Mouse (Mus musculus): ENCODE measurements at regions not wholly inside any gene's neighbourhood (a gene's known extent, or its start where the extent isn't known, plus 50 kb on each side); places are given as distances from the start of the nearest gene placed in this dataset.

- H3K4me3 ChIP-seq (replicated peaks; ENCODE audit: low read depth, low read length): no peak overlapping the region
Observed at GRCm38 (mm10) chr6:116767738-116768522, 51.2 kb upstream of the Tmem72 start.

DNA sequence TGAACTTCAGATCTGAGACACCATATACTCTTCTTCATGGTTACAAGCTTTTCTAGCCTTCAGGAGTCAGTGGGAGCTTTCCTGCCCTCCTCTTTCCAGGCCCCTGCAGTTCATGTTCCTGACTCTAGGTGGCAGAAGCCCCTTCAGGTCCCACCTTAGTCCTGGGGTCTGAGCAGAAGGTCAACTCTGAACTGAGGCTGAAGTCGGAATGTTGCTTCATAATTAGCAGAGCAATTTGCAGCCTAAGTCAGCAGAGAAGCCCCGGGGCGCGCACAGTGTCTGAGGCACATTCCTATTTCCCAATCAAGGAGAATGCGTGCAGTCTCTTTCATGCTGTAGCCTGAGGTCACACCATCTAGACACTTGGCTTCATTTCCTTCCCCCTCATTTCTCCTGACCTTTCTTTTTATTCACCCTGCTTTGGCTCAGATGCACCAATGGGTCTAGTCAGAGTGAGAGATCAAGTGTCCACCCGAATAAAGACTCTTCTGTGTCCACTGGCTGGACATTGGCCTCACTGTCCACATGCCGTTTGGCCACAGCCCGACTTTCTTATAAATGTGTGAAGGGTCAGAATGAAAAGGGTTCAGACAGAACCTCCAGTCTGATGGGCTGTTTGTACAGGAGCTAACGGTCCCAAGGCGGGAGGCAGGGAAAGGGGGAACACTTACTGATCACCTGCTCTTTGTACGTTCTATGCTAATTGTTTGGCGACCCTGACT, 58.4 kb upstream of the Tmem72 start:
- Histone ChIP-seq H3K27ac (no peak overlapping the region), H3K9me3 (replicated peaks; ENCODE audit: low read length) (no peaks in the 10 kb centered on the region), H3K36me3 (ENCODE audit: insufficient read depth, low read length) (no peaks in the 10 kb centered on the region), H3K4me2 (ENCODE audit: low read length) (no peak overlapping the region), H3K9ac (ENCODE audit: low read depth, low read length) (no peak overlapping the region), H3K27me3 (ENCODE audit: insufficient read depth, low read length) (no peaks in the 10 kb centered on the region), H3K4me1 (replicated peaks; ENCODE audit: insufficient read depth, low read length) (no peaks in the 10 kb centered on the region), H3K4me3 (replicated peaks; ENCODE audit: low read depth, low read length) (no peak overlapping the region)
- DNase-seq (ENCODE audit: low spot score) (peak; percentile 50), ATAC-seq (replicated peaks; ENCODE audit: low FRiP score, low read depth) (no peak)
- TF ChIP-seq CTCF (IDR thresholded peaks at IDR 0.05; ENCODE audit: low read depth): peak; percentile 79
- WGBS: 75% methylated on average over 12 of the region's 12 CpGs

More at GRCm38 (mm10) chr6:116767738-116768522, 51.2 kb upstream of the Tmem72 start:
- H3K4me1 ChIP-seq (replicated peaks; ENCODE audit: insufficient read depth, low read length): no peaks in the 10 kb centered on the region
- peak; percentile 93 for DNase-seq (ENCODE audit: low spot score)
- H3K9me3 ChIP-seq (replicated peaks; ENCODE audit: low read length): no peaks in the 10 kb centered on the region
- peak; percentile 98 for TF ChIP-seq CTCF (IDR thresholded peaks at IDR 0.05; ENCODE audit: low read depth)
- no peaks in the 10 kb centered on the region for H3K27me3 ChIP-seq (ENCODE audit: insufficient read depth, low read length)
- no peak overlapping the region for H3K9ac ChIP-seq (ENCODE audit: low read depth, low read length)
- no peak overlapping the region for H3K27ac ChIP-seq
- no peak overlapping the region for H3K4me2 ChIP-seq (ENCODE audit: low read length)
- no peak for ATAC-seq (replicated peaks; ENCODE audit: low FRiP score, low read depth)
- H3K36me3 ChIP-seq (ENCODE audit: insufficient read depth, low read length): no peaks in the 10 kb centered on the region
- WGBS: 35% methylated on average over 17 of the region's 17 CpGs

DNA sequence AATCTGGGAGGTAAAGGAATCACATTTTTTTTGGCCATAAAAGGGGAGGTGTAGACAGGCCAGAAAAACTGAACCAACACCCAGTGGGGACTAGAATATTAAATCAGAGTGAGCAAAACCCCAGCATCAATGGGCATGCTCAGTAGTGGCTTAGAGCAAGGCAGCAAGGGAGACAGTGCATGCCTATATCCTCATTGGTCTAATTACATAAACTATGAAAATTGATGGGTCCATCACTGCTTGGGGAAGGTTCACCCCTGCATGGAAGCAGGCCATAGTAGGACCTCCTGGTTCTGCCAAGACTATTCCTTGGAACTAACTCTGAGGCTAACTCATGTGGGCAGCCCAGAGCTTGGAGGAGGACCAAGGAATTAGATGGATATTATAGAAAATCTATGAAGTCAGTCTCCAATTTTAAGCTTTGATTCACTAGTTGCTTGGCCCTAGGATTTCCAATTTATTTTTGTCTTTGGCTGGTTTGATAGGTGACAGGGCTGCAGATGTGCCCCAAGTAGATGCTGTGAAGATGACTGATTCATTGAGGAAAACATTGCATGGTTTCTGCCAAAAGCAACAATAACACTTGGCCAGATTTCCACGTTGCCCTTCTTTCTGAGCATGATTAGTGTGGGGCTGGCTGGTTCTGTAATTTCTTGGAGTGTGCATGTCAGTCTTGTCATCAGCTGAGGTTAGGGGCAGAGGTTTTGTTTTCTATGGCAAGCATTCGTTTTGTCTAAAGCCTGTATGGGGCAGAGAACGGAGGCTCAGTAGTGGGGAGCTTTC, 70.0 kb upstream of the Tmem72 start:
- H3K27ac ChIP-seq: no peak overlapping the region
- H3K36me3 ChIP-seq (ENCODE audit: insufficient read depth, low read length): no peaks in the 10 kb centered on the region
- no peak overlapping the region for H3K4me3 ChIP-seq (replicated peaks; ENCODE audit: low read depth, low read length)
- no peak overlapping the region for H3K4me2 ChIP-seq (ENCODE audit: low read length)
- no peak overlapping the region for H3K9ac ChIP-seq (ENCODE audit: low read depth, low read length)
- DNase-seq (ENCODE audit: low spot score) (no peak), ATAC-seq (replicated peaks; ENCODE audit: low FRiP score, low read depth) (no peak)
- WGBS: 41% methylated on average over 3 of the region's 3 CpGs
- no peaks in the 10 kb centered on the region for H3K9me3 ChIP-seq (replicated peaks; ENCODE audit: low read length)
- H3K4me1 ChIP-seq (replicated peaks; ENCODE audit: insufficient read depth, low read length): no peaks in the 10 kb centered on the region
- no peaks in the 10 kb centered on the region for H3K27me3 ChIP-seq (ENCODE audit: insufficient read depth, low read length)
- TF ChIP-seq CTCF (IDR thresholded peaks at IDR 0.05; ENCODE audit: low read depth): no peak

- Histone ChIP-seq H3K4me2 (ENCODE audit: low read length) (no peak overlapping the region), H3K4me1 (replicated peaks; ENCODE audit: insufficient read depth, low read length) (no peaks in the 10 kb centered on the region), H3K4me3 (replicated peaks; ENCODE audit: low read depth, low read length) (no peak overlapping the region), H3K36me3 (ENCODE audit: insufficient read depth, low read length) (no peaks in the 10 kb centered on the region), H3K27ac (no peak overlapping the region), H3K9ac (ENCODE audit: low read depth, low read length) (no peak overlapping the region), H3K27me3 (ENCODE audit: insufficient read depth, low read length) (no peaks in the 10 kb centered on the region), H3K9me3 (replicated peaks; ENCODE audit: low read length) (no peaks in the 10 kb centered on the region)
- ATAC-seq (replicated peaks; ENCODE audit: low FRiP score, low read depth) (peak; percentile 54; the same call in 1 of the 2 replicates), DNase-seq (ENCODE audit: low spot score) (peak; percentile 77)
- TF ChIP-seq CTCF (IDR thresholded peaks at IDR 0.05; ENCODE audit: low read depth): no peak
- WGBS: 11% methylated on average over 4 of the region's 4 CpGs
Observed at GRCm38 (mm10) chr6:116793321-116793960, 76.7 kb upstream of the Tmem72 start.

GRCm38 (mm10) chr6:116793961-116794336, 77.2 kb upstream of the Tmem72 start:
- H3K9me3 ChIP-seq (replicated peaks; ENCODE audit: low read length): no peaks in the 10 kb centered on the region
- DNase-seq (ENCODE audit: low spot score) (peak; percentile 91), ATAC-seq (replicated peaks; ENCODE audit: low FRiP score, low read depth) (peak; percentile 61; the same call in 1 of the 2 replicates)
- 7% methylated on average over 9 of the region's 9 CpGs for WGBS
- no peak overlapping the region for H3K27ac ChIP-seq
- H3K4me2 ChIP-seq (ENCODE audit: low read length): no peak overlapping the region
- H3K4me1 ChIP-seq (replicated peaks; ENCODE audit: insufficient read depth, low read length): no peaks in the 10 kb centered on the region
- H3K4me3 ChIP-seq (replicated peaks; ENCODE audit: low read depth, low read length): no peak overlapping the region
- no peak overlapping the region for H3K9ac ChIP-seq (ENCODE audit: low read depth, low read length)
- H3K36me3 ChIP-seq (ENCODE audit: insufficient read depth, low read length): no peaks in the 10 kb centered on the region
- TF ChIP-seq CTCF (IDR thresholded peaks at IDR 0.05; ENCODE audit: low read depth): no peak
- H3K27me3 ChIP-seq (ENCODE audit: insufficient read depth, low read length): no peaks in the 10 kb centered on the region

All from kidney, postnatal 0 days (tissue).